Mouse (Mus musculus) ovary, adult 2 months (tissue): Measurements from ENCODE around the gene Immt. TPM values are rescaled to one million over a fixed set of nuclear protein-coding genes. Genes with fewer than 3 reads are reported as not detected.

Experiments used
- polyA plus RNA-seq: library from polyadenylated mRNA; depleted of rRNA; stranded (reverse); fragments of >200 nt; gene quantifications from 2 replicates; pipeline ENCODE4 v1.2.3, GENCODE M21; 2012; rRNA removed

The Immt gene
- 47.0 and 51.4 TPM in 2 replicates for polyA plus RNA-seq

GRCm38 (mm10) chr6:71830690-71831580 lies at the start of gene Immt:
Gene Immt (plus strand): TSS chr6:71831331.

GRCm38 (mm10) chr6:71826869-71827268 lies 4.3 kb upstream of the Immt start, which contains the start of gene Mrpl35:
Gene Mrpl35 (minus strand): TSS chr6:71826969.

GRCm38 (mm10) chr6:71908481-71909381 lies 77.6 kb downstream of the Immt start, which contains the start of the genes Ptcd3 and Polr1a:
Gene Ptcd3 (minus strand): TSS chr6:71908750.
Gene Polr1a (plus strand): TSS chr6:71909053.

Other genes with a start within 250 kb of the Immt start
- 10.1 and 13.2 TPM in 2 replicates for gene Kdm3a, start 198.3 kb upstream of the Immt start, polyA plus RNA-seq
- 6.3 and 6.9 TPM in 2 replicates for gene Reep1, start 123.8 kb upstream of the Immt start, polyA plus RNA-seq
- gene Mrpl35, start 4.4 kb upstream of the Immt start, polyA plus RNA-seq: 4.3 and 6.4 TPM in 2 replicates
- 6.9 and 10.0 TPM in 2 replicates for gene Ptcd3, start 77.4 kb downstream of the Immt start, polyA plus RNA-seq
- 41.5 and 50.1 TPM in 2 replicates for gene Polr1a, start 77.7 kb downstream of the Immt start, polyA plus RNA-seq